15 mouse cellular contexts compared by ENCODE assay signal in the genomic region with DNA sequence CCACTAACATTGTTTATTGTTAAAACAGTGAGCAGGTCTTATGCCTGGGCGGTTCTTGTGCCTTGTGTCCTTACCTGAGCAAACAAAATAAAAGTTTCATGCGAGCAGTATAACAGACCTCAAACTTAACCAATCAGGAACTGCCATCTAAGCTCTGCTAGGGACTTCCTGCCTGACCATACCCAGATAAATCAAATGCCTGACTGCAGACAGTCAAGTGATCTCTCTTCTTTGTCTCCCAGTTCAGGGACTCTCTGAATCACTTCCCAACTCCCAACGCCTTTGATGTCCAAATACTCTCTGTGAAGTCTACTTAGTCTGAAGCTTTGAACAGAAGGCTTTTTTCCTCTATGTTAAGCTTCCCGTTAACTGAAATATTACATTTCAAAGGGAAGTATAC.
"Had no signal": no experiment of that assay in that cellular context is flagged by ENCODE, and none has a peak within 500 bp of the region (broad histone marks: within the 10 kb centered on the region; RNA-seq: fewer than 3 reads in every experiment).

No protein-coding gene starts in this region.

- H3K9me3 ChIP-seq: kidney, embryonic 15.5 days; limb, embryonic 10.5 days; liver, embryonic 12.5 days; megakaryocyte, embryonic 14.5 days; midbrain, embryonic 12.5 days had no signal

- H3K4me1 ChIP-seq: liver, embryonic 12.5 days; midbrain, embryonic 12.5 days had no signal

- DNase-seq: kidney, adult 2 months; kidney, postnatal 14 days; lung, embryonic 14.5 days; lung, postnatal 10 days; lung, postnatal 4 days; right cerebral cortex, adult 18-20 months; thymus, adult 18-20 months; thymus, postnatal 25 days had no signal

- H3K27me3 ChIP-seq: kidney, embryonic 15.5 days; liver, embryonic 12.5 days; megakaryocyte, embryonic 14.5 days; midbrain, embryonic 12.5 days had no signal

- H3K4me3 ChIP-seq: kidney, embryonic 15.5 days; left cerebral cortex, adult 2 months; limb, embryonic 10.5 days; liver, embryonic 12.5 days; megakaryocyte, embryonic 14.5 days; midbrain, embryonic 12.5 days had no signal

- H3K36me3 ChIP-seq: kidney, embryonic 15.5 days; limb, embryonic 10.5 days; liver, embryonic 12.5 days; midbrain, embryonic 12.5 days had no signal

- H3K27ac ChIP-seq: kidney, embryonic 15.5 days; left cerebral cortex, adult 2 months; limb, embryonic 10.5 days; liver, embryonic 12.5 days; midbrain, embryonic 12.5 days; stomach, postnatal 0 days had no signal
